Mouse (Mus musculus): ENCODE results near the gene Nt5c1a. TPM values are rescaled to one million over a fixed set of nuclear protein-coding genes. Genes with fewer than 3 reads are reported as not detected.
A peak's percentile ranks its signal among the peaks of the same experiment; 100 is the strongest.

Nt5c1a gene
- total and polyA plus RNA-seq, 2 experiments from 2014 or later: 0.39 to 2.1 TPM

DNA sequence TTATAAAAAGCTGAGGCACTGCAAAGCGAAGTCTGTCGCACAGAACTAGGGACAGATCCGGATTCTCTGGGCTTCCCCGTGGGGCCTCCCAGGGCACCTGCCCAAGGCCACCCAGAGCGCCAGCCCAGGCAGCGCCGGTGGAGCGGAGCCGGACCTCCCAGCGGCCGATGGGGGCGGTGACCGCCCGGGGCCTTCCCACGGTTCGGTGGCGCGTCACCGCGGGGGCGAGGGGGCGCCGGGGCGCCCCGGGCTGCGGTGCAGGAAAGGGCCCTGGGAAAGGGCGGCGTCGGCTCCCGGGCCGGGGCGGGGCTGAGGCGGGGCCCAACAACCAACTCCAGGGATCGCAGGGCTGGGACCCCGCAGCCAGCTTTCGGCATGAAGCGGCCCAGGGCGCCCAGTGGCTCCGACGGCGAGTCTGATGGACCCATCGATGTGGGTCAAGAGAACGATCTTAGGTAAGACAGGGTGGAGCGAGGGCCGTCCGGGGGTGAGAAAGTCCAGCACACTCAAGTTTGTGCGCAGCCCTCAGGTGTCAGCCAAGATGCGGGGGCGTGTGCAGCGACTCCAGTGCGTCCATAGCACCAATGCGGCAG is 32.3 kb downstream of the Nt5c1a start, which contains the start of gene Heyl:
Heyl (plus strand) TSS at position 65 of the 593 bp plus-strand sequence.
- DNase-seq (ENCODE audit: low spot score) (peak; percentile 32), ATAC-seq (peak; percentile 61; the same call in 1 of the 2 replicates)
- peak within 1 kb of the TSS; percentile 35; the same call in 1 of the 2 replicates for H3K9ac ChIP-seq (replicated peaks; ENCODE audit: low read length)
- H3K36me3 ChIP-seq (ENCODE audit: insufficient read depth, low read length): no peaks in the 10 kb centered on the region
- WGBS: 4% methylated on average over 46 of the region's 52 CpGs
- no peak within 1 kb of the TSS for H3K27ac ChIP-seq
- peak within 1 kb of the TSS; percentile 60 for H3K4me2 ChIP-seq (ENCODE audit: low read depth, low read length)
- no peaks in the 10 kb centered on the region for H3K4me1 ChIP-seq (ENCODE audit: insufficient read depth, low read length)
- no peaks in the 10 kb centered on the region for H3K9me3 ChIP-seq (ENCODE audit: low read length)
- peaks cover 14% of the 10 kb centered on the region for H3K27me3 ChIP-seq (ENCODE audit: insufficient read depth, low read length)
- peak within 1 kb of the TSS; percentile 30 for H3K4me3 ChIP-seq (ENCODE audit: low read length)
- TF ChIP-seq CTCF (IDR thresholded peaks at IDR 0.05; ENCODE audit: low read depth): no peak

DNA sequence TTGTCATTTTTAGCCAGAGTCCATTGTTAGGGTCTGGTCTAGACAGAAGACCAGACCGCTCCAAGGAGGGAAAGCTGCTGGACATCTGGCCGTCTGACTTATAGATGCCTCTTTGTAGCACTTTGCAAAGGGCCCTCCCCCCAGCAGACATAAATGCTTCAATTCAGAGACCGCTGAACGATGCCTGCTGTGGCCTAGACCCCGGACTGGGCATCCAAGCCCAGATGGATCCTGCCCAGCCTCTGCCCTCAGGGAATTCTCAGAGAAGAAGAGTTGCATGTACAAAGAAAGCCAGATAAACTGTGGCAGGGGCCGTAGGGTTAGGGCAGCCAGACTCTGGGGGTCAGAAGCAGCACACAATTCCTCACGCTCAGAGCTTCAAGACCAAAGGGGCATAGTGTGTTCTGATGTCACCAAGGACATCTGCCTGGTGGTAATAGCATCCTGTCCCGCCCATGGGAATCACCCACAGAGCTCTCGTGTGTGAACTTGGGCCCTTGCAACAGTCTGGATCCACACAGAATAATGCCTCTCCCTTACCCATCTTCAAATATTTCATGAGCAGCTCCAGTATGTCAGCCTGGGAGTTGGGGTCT is 34.6 kb downstream of the Nt5c1a start:
- Histone ChIP-seq H3K9ac (replicated peaks; ENCODE audit: low read length) (no peak overlapping the region), H3K4me1 (ENCODE audit: insufficient read depth, low read length) (peaks cover 4% of the 10 kb centered on the region; the same call in 1 of the 2 replicates), H3K4me3 (ENCODE audit: low read length) (no peak overlapping the region), H3K27me3 (ENCODE audit: insufficient read depth, low read length) (peaks cover 14% of the 10 kb centered on the region), H3K36me3 (ENCODE audit: insufficient read depth, low read length) (no peaks in the 10 kb centered on the region), H3K9me3 (ENCODE audit: low read length) (no peaks in the 10 kb centered on the region), H3K27ac (no peak overlapping the region), H3K4me2 (ENCODE audit: low read depth, low read length) (no peak overlapping the region)
- WGBS: 51% methylated on average over 9 of the region's 9 CpGs
- ATAC-seq (no peak), DNase-seq (ENCODE audit: low spot score) (no peak)
- TF ChIP-seq CTCF (IDR thresholded peaks at IDR 0.05; ENCODE audit: low read depth): no peak

GRCm38 (mm10) chr4:123236431-123237031 is 35.2 kb downstream of the Nt5c1a start:
- no peak for ATAC-seq
- H3K27ac ChIP-seq: no peak overlapping the region
- WGBS: 88% methylated on average over 13 of the region's 13 CpGs
- TF ChIP-seq CTCF (IDR thresholded peaks at IDR 0.05; ENCODE audit: low read depth): no peak
- H3K36me3 ChIP-seq (ENCODE audit: insufficient read depth, low read length): no peaks in the 10 kb centered on the region
- H3K4me1 ChIP-seq (ENCODE audit: insufficient read depth, low read length): peaks cover 4% of the 10 kb centered on the region; the same call in 1 of the 2 replicates
- H3K27me3 ChIP-seq (ENCODE audit: insufficient read depth, low read length): peaks cover 14% of the 10 kb centered on the region
- no peak for DNase-seq (ENCODE audit: low spot score)
- H3K9ac ChIP-seq (replicated peaks; ENCODE audit: low read length): no peak overlapping the region
- no peak overlapping the region for H3K4me2 ChIP-seq (ENCODE audit: low read depth, low read length)
- H3K9me3 ChIP-seq (ENCODE audit: low read length): no peaks in the 10 kb centered on the region
- H3K4me3 ChIP-seq (ENCODE audit: low read length): no peak overlapping the region

- Histone ChIP-seq H3K4me3 (ENCODE audit: low read length) (no peak overlapping the region), H3K9me3 (ENCODE audit: low read length) (no peaks in the 10 kb centered on the region), H3K27ac (no peak overlapping the region; the same call in 1 of the 2 replicates), H3K27me3 (ENCODE audit: insufficient read depth, low read length) (peaks cover 9% of the 10 kb centered on the region), H3K9ac (replicated peaks; ENCODE audit: low read length) (no peak overlapping the region), H3K4me1 (ENCODE audit: insufficient read depth, low read length) (peaks cover 4% of the 10 kb centered on the region; the same call in 1 of the 2 replicates), H3K36me3 (ENCODE audit: insufficient read depth, low read length) (no peaks in the 10 kb centered on the region), H3K4me2 (ENCODE audit: low read depth, low read length) (no peak overlapping the region)
- TF ChIP-seq CTCF (IDR thresholded peaks at IDR 0.05; ENCODE audit: low read depth): no peak
- DNase-seq (ENCODE audit: low spot score) (no peak), ATAC-seq (no peak)
- WGBS: 71% methylated on average over 6 of the region's 6 CpGs
Observed at GRCm38 (mm10) chr4:123237386-123238266, 36.3 kb downstream of the Nt5c1a start.

DNA sequence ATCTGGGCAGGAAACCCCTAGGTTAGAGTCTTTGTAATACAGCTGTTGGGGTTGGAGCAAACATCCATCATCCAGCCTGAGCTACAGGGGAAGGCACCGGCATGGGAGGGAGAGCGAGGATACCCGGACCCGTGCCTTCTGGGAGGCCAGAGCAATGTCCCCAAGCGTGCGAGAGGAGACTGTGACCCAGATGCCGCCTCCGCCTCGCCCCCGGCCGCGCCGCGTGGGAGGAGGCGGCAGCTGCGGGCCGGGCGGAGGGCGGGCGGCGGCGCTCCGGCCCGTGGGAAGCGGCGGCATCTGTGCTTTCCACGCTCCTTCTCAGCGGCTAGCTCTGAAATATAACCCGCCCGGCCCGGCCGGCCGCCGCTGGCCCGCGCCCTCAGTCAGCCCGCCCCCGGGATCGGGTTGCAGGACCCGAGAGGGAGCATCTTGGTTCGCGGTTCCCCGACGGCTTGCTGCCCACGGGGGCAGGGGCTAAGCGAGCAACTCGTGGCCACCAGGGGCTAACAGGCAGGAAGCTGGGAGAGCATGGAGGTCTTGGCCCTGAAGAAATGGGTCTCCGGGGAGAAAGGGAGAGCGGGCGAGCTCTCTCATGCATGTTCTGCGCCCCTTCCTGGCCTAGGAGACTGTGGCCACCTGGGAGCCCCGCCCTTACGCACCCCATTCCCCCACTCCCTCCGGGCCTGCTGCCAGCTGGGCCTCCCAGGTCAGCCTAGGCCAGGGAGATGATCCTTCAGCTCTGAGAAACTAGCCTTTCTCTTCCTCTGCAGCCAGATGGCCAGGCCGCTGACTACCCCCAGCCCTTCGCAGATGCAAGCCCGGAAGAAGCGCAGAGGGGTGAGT is 38.3 kb downstream of the Nt5c1a start:
- peaks cover 4% of the 10 kb centered on the region; the same call in 1 of the 2 replicates for H3K27me3 ChIP-seq (ENCODE audit: insufficient read depth, low read length)
- H3K4me1 ChIP-seq (ENCODE audit: insufficient read depth, low read length): peaks cover 4% of the 10 kb centered on the region; the same call in 1 of the 2 replicates
- no peaks in the 10 kb centered on the region for H3K9me3 ChIP-seq (ENCODE audit: low read length)
- H3K4me3 ChIP-seq (ENCODE audit: low read length): peak overlapping the region; percentile 29
- peak overlapping the region; percentile 38; the same call in 1 of the 2 replicates for H3K9ac ChIP-seq (replicated peaks; ENCODE audit: low read length)
- peak overlapping the region; percentile 53 for H3K4me2 ChIP-seq (ENCODE audit: low read depth, low read length)
- DNase-seq (ENCODE audit: low spot score): peak; percentile 34
- H3K27ac ChIP-seq: peak overlapping the region; percentile 11; the same call in 1 of the 2 replicates
- WGBS: 5% methylated on average over 55 of the region's 58 CpGs
- H3K36me3 ChIP-seq (ENCODE audit: insufficient read depth, low read length): no peaks in the 10 kb centered on the region
- ATAC-seq: peak; percentile 64
- TF ChIP-seq CTCF (IDR thresholded peaks at IDR 0.05; ENCODE audit: low read depth): no peak; the same call in 1 of the 2 replicates

Measured in hindbrain, postnatal 0 days (tissue).